Mouse (Mus musculus) CD4-positive naive resting alpha-beta T cell, adult 76 days (primary cell): ENCODE measurements around the gene Mymx. TPM values are rescaled to one million over a fixed set of nuclear protein-coding genes. Genes with fewer than 3 reads are reported as not detected.

ENCODE experiments used
- total RNA-seq: library from RNA; stranded (reverse); gene quantifications from one replicate; pipeline ENCODE4 v1.2.4, GENCODE M21; 2023

Gene Mymx
- not detected for total RNA-seq

DNA sequence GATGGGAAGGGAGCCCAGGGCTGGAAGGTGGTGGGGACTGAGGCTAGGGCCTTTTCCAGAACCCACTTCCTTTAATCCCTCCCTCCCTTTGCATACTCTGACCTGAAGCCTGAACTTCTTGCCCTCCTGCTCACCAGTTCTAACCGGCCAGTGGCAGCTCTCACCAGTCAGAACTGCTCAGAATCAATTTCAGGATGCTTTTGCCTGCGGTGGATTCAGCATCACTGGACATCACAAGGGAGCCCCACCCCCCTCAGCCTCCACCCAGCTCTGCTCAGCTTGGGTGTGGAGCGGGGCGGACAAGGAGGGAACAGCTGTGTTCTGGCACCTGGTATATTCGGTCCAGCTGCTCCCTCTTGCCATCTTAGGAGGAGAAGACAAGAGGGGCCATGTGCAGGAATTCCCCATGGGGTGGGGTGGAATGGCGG, at the start of gene Mymx:
Mymx (minus strand) TSS at position 226 of the 428 bp plus-strand sequence.

DNA sequence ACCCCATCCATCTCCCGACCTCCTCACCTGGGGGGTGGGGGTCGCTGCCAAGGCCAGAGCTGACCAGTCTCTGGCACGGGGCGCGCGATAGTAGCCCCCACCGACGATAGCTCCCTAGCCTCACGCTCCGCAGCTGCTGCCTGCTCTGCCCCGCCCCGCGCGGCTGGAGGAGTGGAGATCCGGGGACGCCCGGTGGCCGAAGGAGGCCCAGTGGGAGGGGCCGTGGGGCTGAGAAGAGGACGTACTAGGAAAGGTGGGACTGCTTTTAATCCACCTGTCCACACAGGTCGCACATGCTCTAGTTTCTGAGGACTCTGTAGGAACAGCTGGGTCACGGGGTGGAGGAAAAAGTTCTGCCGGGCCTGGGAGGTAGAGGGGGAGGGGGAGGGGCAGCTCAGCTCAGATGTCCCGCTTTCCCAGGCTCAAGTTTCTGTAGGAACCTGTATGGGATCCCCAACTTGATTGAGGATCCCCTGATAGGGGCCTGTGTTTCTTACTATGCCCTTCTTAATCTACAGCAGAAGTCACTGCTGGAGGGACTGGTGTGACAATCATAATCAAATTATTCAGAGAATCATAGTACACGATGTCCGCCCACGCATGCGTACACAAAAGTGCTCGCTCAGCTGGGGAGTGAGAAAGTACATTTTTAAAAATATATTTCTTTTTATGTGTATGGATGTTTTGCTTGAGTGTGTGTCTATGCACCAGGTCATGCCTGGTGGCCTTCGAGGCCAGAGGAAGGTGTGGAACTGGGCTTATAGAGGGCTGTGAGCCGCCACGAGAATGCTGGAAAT, 2.3 kb downstream of the Mymx start, which contains the start of gene Slc29a1:
Slc29a1 (minus strand) TSS at position 161 of the 797 bp plus-strand sequence.

GRCm38 (mm10) chr17:45573087-45573779, 28.7 kb downstream of the Mymx start, which contains the start of gene Hsp90ab1:
Gene Hsp90ab1, minus strand, starts transcription at chr17:45573271.

GRCm38 (mm10) chr17:45563655-45564530, 38.0 kb downstream of the Mymx start, which contains the start of gene Slc35b2:
Gene Slc35b2, plus strand, starts transcription at chr17:45563874.

DNA sequence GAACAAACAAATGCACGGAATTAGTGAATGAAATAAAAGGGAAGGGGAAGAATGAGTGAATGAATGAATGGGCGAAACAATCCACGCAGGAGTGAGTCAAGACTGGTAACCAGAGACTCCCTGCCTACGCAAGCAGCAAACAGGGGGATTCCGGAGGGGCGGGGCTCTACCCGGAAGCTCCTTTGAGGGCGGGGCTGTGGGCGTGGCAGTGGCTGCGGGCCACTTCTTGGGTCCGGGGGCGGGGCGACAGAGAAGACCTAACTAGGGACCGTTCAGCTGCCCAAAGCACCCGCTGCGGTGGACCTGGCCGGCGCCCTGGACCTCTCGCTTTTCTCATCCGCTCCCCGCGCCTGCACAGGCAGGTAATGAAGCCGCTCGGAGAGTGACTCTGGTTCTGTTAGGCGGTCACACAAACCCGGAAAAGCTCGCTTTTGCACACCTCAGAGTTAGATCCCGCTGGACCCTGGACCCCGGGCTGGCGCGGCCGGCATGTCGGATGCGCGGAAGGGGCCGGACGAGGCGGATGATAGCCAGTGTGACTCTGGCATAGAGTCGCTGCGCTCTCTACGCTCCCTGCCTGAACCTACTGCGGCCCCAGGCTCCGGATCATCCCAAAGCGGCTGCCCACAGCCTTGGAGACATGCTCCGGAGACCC, 46.3 kb downstream of the Mymx start, which contains the start of gene Nfkbie:
Nfkbie (plus strand) TSS at position 252 of the 655 bp plus-strand sequence.

Other genes starting within 250 kb of the Mymx start
- gene Cdc5l, start 168.4 kb downstream of the Mymx start, total RNA-seq = 78.5 TPM
- gene Spats1, start 126.7 kb downstream of the Mymx start, total RNA-seq = not detected
- gene Aars2, start 95.3 kb downstream of the Mymx start, total RNA-seq = 20.7 TPM
- not detected for gene Tcte1, start 78.7 kb downstream of the Mymx start, total RNA-seq
- gene Tmem151b, start 52.4 kb downstream of the Mymx start, total RNA-seq = not detected
- gene Nfkbie, start 46.4 kb downstream of the Mymx start, total RNA-seq = 47.6 TPM
- gene Slc35b2, start 38.2 kb downstream of the Mymx start, total RNA-seq = 22.9 TPM
- gene Hsp90ab1, start 28.8 kb downstream of the Mymx start, total RNA-seq = 1,228 TPM
- gene Slc29a1, start 2.5 kb downstream of the Mymx start, total RNA-seq = 36.1 TPM
- 2.8 TPM for gene Capn11, start 57.2 kb upstream of the Mymx start, total RNA-seq
- 12.5 TPM for gene Mrpl14, start 84.2 kb upstream of the Mymx start, total RNA-seq
- gene Tmem63b, start 84.8 kb upstream of the Mymx start, total RNA-seq = 41.6 TPM
- not detected for gene 1600014C23Rik, start 131.7 kb upstream of the Mymx start, total RNA-seq